Mouse (Mus musculus): ENCODE results near the gene Banp. TPM values are rescaled to one million over a fixed set of nuclear protein-coding genes. Genes with fewer than 3 reads are reported as not detected.

Banp gene
- polyA plus RNA-seq (2015; fragmentation: Nextera tagmentation; extraction: Ambion mirVana), result 21.7 and 26.2 TPM in 2 replicates

GRCm38 (mm10) chr8:121949222-121949800 is at the start of gene Banp:
Gene Banp (plus strand): TSS chr8:121949750.

GRCm38 (mm10) chr8:121907587-121908248 is 41.8 kb upstream of the Banp start, which contains the start of gene Slc7a5:
Gene Slc7a5 (minus strand): TSS chr8:121907694.

GRCm38 (mm10) chr8:121944831-121945230 is 4.7 kb upstream of the Banp start, which contains the start of gene Car5a:
Gene Car5a (minus strand): TSS chr8:121944904.

Small RNA genes within 50 kb of the gene (microRNA-seq; reads per million reads assigned to microRNA genes)
- not detected for gene Mir7237

Other genes with a start within 250 kb of the Banp start
- gene Jph3, start 220.1 kb upstream of the Banp start, polyA plus RNA-seq (2015; fragmentation: Nextera tagmentation; extraction: Ambion mirVana), result 122 and 135 TPM in 2 replicates
- gene Klhdc4, start 120.2 kb upstream of the Banp start, polyA plus RNA-seq (2015; fragmentation: Nextera tagmentation; extraction: Ambion mirVana), result 27.7 and 36.6 TPM in 2 replicates
- gene Slc7a5, start 42.1 kb upstream of the Banp start, polyA plus RNA-seq (2015; fragmentation: Nextera tagmentation; extraction: Ambion mirVana), result 49.4 and 57.1 TPM in 2 replicates
- gene Car5a, start 4.8 kb upstream of the Banp start, polyA plus RNA-seq (2015; fragmentation: Nextera tagmentation; extraction: Ambion mirVana), result 0.18 and 0.43 TPM in 2 replicates

Measured in neural tube, postnatal 0 days (tissue).